Mouse (Mus musculus) ovary, postnatal 36 days (tissue): ENCODE data around the gene Nf1.

Source experiments
- DNase-seq: peaks from one replicate; pipeline ENCODE4 v3.0.0; 2022; ENCODE audit warnings: low spot score, mixed read lengths

Nf1 gene

GRCm38 (mm10) chr11:79529226-79529625 is 189.7 kb downstream of the Nf1 start:
- no peak for DNase-seq

GRCm38 (mm10) chr11:79529736-79530135 is 190.2 kb downstream of the Nf1 start:
- DNase-seq: no peak

DNA sequence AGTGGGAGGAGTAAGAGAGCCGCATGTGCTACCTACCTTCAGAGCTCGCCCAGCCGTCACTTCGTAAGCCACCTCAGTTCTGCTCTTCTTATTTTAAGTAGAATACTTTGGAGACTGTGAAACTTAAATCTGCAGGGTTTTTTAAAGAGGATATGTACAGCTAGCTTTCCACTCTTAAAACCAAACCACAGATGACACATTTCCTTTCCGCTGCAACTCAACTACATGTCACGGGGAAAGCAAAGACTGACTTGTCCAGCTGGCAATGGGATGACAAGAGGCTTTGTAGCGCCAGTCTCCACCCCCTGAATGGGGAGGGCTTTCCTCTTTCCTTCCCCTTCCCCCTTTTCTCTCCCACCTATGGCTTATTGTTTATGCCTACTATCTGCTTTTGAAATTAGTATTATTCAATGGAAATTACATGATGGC is 190.9 kb downstream of the Nf1 start, which contains the start of the genes Evi2 and Evi2a:
Gene Evi2, minus strand, starts transcription at position 257 of the 429 bp plus-strand sequence.
Gene Evi2a, minus strand, starts transcription at position 277 of the 429 bp plus-strand sequence.
- no peak for DNase-seq

- DNase-seq: no peak
These were observed 191.3 kb downstream of the Nf1 start for GRCm38 (mm10) chr11:79530774-79531173.

- DNase-seq: no peak
These were observed 192.0 kb downstream of the Nf1 start for GRCm38 (mm10) chr11:79531485-79531884.

DNA sequence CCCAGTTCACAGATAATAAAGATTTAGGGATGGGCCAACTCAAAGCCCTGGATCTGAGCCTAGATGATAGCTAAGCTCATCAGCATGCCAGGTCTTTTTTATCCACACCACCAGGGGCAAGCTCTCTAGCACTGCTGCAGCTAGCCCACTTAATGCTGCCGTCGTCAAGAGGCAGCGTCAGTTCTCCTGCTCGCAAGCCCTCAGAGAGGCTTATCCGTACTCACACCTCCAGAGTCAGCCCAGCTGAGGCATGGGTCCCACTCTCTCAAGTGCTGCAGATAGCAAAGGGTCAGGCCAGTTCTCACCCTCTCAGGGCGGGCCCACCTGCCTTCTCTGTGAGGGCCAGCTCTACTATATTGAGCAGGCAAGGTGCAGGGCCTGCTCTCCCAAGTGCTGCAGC is 193.8 kb downstream of the Nf1 start:
- no peak for DNase-seq

DNA sequence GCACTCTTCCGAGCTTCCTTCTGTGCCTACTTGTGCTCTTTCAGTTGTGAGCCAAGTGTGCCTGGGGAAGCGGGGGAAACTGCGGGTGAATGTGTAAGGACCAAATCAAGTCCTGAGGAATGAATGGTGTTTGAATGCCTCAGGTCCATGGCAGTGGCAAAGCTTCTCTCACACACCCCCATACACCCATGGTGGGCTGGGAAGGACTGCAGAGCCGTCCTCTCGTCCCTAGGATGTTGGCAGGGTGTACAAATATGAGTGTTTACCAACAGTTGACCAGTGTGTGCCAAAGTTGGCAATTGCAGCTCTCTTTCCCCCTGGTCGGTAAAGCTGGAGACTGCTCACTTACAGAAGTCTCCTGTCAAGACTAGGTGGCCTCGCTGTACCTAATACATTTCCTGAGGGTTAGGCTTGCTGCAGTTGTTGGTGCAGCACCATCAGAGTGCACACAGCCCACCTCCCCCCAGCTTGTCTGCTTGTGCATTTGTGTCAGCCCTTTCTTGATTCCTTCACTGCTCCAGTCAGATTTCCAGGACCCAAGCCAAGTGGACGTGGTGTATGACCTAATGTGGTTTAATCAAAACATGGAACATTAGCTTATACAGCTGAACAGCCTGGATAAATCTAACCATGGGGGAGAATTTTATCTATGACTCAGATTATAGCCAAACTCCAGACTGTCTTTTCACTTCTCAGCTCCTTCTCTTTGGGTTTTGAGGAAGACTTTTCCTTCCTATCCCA is 194.6 kb downstream of the Nf1 start:
- no peak for DNase-seq

DNA sequence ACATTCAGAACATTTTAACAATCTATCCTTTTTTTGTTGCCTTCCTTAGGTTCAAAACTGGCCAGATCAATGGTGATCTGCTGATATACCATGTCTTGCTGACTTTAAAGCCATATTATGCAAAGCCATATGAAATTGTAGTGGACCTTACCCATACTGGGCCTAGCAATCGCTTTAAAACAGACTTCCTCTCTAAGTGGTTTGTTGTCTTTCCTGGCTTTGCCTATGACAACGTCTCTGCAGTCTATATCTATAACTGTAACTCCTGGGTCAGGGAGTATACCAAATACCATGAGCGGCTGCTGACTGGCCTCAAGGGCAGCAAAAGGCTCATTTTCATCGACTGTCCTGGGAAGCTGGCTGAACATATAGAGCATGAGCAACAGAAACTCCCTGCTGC is 196.1 kb downstream of the Nf1 start:
- DNase-seq: no peak

GRCm38 (mm10) chr11:79536293-79536692 is 196.8 kb downstream of the Nf1 start:
- DNase-seq: no peak

- no peak for DNase-seq
These were observed 213.1 kb downstream of the Nf1 start for GRCm38 (mm10) chr11:79552622-79553021.

- no peak for DNase-seq
These were observed 221.0 kb downstream of the Nf1 start for GRCm38 (mm10) chr11:79560536-79560935.

GRCm38 (mm10) chr11:79563493-79563892 is 224.0 kb downstream of the Nf1 start:
- DNase-seq: no peak

- no peak for DNase-seq
These were observed 227.5 kb downstream of the Nf1 start for GRCm38 (mm10) chr11:79566947-79567346.

DNA sequence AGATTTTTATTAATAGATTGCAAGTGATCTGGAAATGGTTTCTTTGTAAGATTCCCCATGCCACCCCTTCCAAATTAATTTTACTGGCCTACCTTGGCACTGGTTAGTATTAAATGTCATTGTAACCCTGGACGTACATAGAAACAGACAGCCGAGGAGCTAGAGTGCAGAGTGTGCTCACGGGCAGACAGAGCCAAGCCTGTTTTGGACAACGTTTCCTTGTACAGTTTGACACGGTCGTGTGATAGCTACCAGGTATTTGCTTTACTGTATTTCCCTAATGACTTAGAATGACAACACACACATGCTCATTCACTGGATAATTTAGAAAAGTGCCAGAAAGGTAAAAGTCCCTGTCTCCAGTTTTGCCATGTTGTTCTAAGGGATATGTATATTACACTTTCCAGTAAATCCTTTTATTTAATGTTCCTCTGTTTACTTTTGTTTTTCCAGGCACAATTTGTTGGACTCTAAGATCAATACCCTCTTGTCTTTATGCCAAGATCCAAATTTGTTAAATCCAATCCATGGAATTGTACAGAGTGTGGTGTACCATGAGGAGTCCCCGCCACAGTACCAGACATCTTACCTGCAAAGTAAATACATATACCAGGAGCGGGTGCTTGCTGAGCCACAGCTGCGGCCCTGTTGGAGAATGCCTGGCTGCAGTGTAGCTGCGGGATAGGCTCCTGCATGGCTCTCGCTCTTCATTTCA is 228.9 kb downstream of the Nf1 start:
- no peak for DNase-seq

GRCm38 (mm10) chr11:79570319-79570718 is 230.8 kb downstream of the Nf1 start:
- no peak for DNase-seq

GRCm38 (mm10) chr11:79573836-79574235 is 234.3 kb downstream of the Nf1 start:
- DNase-seq: no peak

GRCm38 (mm10) chr11:79575383-79576073 is 236.0 kb downstream of the Nf1 start:
- DNase-seq: no peak

DNA sequence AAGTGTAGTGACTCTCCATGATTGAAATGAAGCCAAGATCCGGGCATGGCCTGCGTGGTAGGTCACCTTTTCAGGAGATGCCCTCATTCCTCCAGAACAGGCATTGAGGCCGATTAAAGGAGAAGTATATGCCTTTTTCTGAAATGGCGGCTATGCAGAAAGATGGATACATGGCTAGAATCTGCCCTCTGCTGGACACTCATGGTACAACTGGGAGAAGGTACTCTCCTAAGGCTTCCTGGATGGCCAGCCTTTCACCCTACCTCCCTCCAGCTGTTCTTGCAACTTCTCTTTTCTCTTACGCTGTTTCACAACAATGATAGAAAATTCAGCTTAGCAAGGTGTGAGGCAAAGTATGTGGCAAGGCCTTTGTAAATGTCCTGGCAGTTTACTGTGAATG is 238.2 kb downstream of the Nf1 start:
- DNase-seq: peak; percentile 57

GRCm38 (mm10) chr11:79580660-79581059 is 241.2 kb downstream of the Nf1 start:
- DNase-seq: no peak

DNA sequence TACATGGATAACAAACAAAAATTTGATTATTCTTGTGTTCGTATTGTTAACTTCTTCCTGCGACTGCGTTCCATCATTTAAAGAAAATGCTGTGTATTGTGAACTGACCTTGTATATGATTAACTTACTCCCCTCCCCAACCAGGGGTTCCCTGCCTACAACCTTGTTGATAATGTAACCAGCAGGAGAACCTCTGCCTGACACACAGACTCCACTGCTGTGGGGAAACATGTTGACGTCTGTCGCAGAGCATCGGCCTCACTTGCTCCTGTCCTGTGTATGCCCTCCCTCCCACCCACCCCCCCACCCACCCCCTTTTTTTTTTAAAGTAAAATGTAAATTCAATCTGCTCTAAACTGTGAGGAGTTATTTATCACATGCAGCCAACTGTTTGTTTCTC is 241.8 kb downstream of the Nf1 start:
- DNase-seq: no peak

- DNase-seq: peak; percentile 36
These were observed 244.7 kb downstream of the Nf1 start for GRCm38 (mm10) chr11:79584191-79584590.

- no peak for DNase-seq
These were observed 250.0 kb downstream of the Nf1 start for GRCm38 (mm10) chr11:79589317-79590075.
